Mouse (Mus musculus): ENCODE measurements around the gene Tas2r110.

Gene Tas2r110

GRCm38 (mm10) chr6:132867708-132868107 lies at the start of gene Tas2r110:
Tas2r110 (plus strand) TSS chr6:132868008.
- DNase-seq, result no peak

- DNase-seq, result no peak
These were observed 21.0 kb upstream of the Tas2r110 start, which contains the start of gene Tas2r123 for GRCm38 (mm10) chr6:132846842-132847241. Tas2r123 (plus strand) TSS chr6:132847142.

- no peak for DNase-seq
These were observed 12.7 kb upstream of the Tas2r110 start, which contains the start of gene Tas2r116 for GRCm38 (mm10) chr6:132855138-132855537. Tas2r116 (plus strand) TSS chr6:132855438.

- DNase-seq, result no peak
These were observed 24.9 kb downstream of the Tas2r110 start, which contains the start of gene Tas2r113 for GRCm38 (mm10) chr6:132892711-132893110. Tas2r113 (plus strand) TSS chr6:132893011.

GRCm38 (mm10) chr6:132909351-132909750 lies 41.5 kb downstream of the Tas2r110 start, which contains the start of gene Tas2r125:
Tas2r125 (plus strand) TSS chr6:132909651.
- no peak for DNase-seq

All from right cerebral cortex, postnatal 14 days (tissue).